ENCODE assay signal across 8 mouse cellular contexts in genomic region chr1:52630937-52631299, GRCm38 (mm10). TPM values are rescaled to one million over a fixed set of nuclear protein-coding genes. Genes with fewer than 3 reads are reported as not detected.
DNase-seq lines count a peak whose midpoint lies in the region; ATAC-seq and TF ChIP-seq lines count a peak whose summit lies in the region.

No protein-coding gene starts in this region.

- H3K4me2 ChIP-seq in heart, embryonic 12.5 days: peak overlapping the region; percentile 68

- no peak for TF ChIP-seq EP300 in ES-Bruce4 (IDR thresholded peaks at IDR 0.05; ENCODE audit: insufficient read depth, low read depth, low read length)

- H3K9ac ChIP-seq in heart, embryonic 12.5 days: peak overlapping the region; percentile 88
- peak overlapping the region; percentile 72 for H3K9ac ChIP-seq in ES-Bruce4 (ENCODE audit: low read depth, poor library complexity, severe bottlenecking)

- H3K9me3 ChIP-seq in heart, embryonic 12.5 days (replicated peaks): no peaks in the 10 kb centered on the region
- H3K9me3 ChIP-seq in ES-Bruce4 (replicated peaks; ENCODE audit: control insufficient read depth, insufficient read depth, low read length, poor library complexity, severe bottlenecking): no peaks in the 10 kb centered on the region
- H3K9me3 ChIP-seq in limb, embryonic 10.5 days (replicated peaks): no peaks in the 10 kb centered on the region

- peak overlapping the region; percentile 90 for H3K4me3 ChIP-seq in heart, embryonic 12.5 days
- peak overlapping the region; percentile 90 for H3K4me3 ChIP-seq in ES-Bruce4 (ENCODE audit: low read depth, low read length)
- peak overlapping the region; percentile 75 for H3K4me3 ChIP-seq in limb, embryonic 10.5 days

- 2% methylated on average over 6 of the region's 6 CpGs for WGBS in heart, embryonic 12.5 days
- whole genome bisulfite sequencing in limb, embryonic 10.5 days: 2% methylated on average over 6 of the region's 6 CpGs

- H3K36me3 ChIP-seq in heart, embryonic 12.5 days: peaks cover 7% of the 10 kb centered on the region; the same call in 1 of the 2 replicates
- H3K36me3 ChIP-seq in ES-Bruce4 (ENCODE audit: control insufficient read depth, insufficient read depth, low read length, poor library complexity, severe bottlenecking): no peaks in the 10 kb centered on the region
- peaks cover 14% of the 10 kb centered on the region for H3K36me3 ChIP-seq in limb, embryonic 10.5 days

- H3K4me1 ChIP-seq in heart, embryonic 12.5 days (replicated peaks): peaks cover 13% of the 10 kb centered on the region
- no peaks in the 10 kb centered on the region for H3K4me1 ChIP-seq in ES-Bruce4 (ENCODE audit: control insufficient read depth, insufficient read depth, low read length)
- H3K4me1 ChIP-seq in limb, embryonic 10.5 days: peaks cover 10% of the 10 kb centered on the region

- H3K27ac ChIP-seq in heart, embryonic 12.5 days (ENCODE audit: poor library complexity, severe bottlenecking): peak overlapping the region; percentile 86
- peak overlapping the region; percentile 14 for H3K27ac ChIP-seq in ES-Bruce4 (ENCODE audit: insufficient read depth, low read length)
- peak overlapping the region; percentile 97 for H3K27ac ChIP-seq in limb, embryonic 10.5 days

- no peak for TF ChIP-seq POLR2A in ES-Bruce4 (IDR thresholded peaks at IDR 0.05; ENCODE audit: insufficient read depth, low read length)

- no peak for DNase-seq in heart, adult 18-20 months
- no peak for DNase-seq in limb, embryonic 10.5 days (ENCODE audit: low spot score)
- DNase-seq in natural killer cell, adult 2 months (ENCODE audit: low spot score in 2 of 2): peak; percentile 44 to 74
- no peak for DNase-seq in urinary bladder, postnatal 36 days (ENCODE audit: low spot score in 2 of 2)
- DNase-seq in urinary bladder, postnatal 10 days (ENCODE audit: low spot score): no peak

- H3K27me3 ChIP-seq in heart, embryonic 12.5 days (replicated peaks): no peaks in the 10 kb centered on the region
- H3K27me3 ChIP-seq in ES-Bruce4 (ENCODE audit: control insufficient read depth, insufficient read depth, low read length, poor library complexity, severe bottlenecking): no peaks in the 10 kb centered on the region
- H3K27me3 ChIP-seq in limb, embryonic 10.5 days (ENCODE audit: low read depth, poor library complexity, severe bottlenecking): no peaks in the 10 kb centered on the region

- TF ChIP-seq CTCF in ES-Bruce4 (IDR thresholded peaks at IDR 0.05; ENCODE audit: low read depth, low read length): no peak

- ATAC-seq in heart, embryonic 12.5 days (ENCODE audit: insufficient number of reproducible peaks, low FRiP score): peak; percentile 57
- ATAC-seq in erythroblast, adult 5-6 weeks (replicated peaks; ENCODE audit: low FRiP score, poor library complexity, severe bottlenecking): peak; percentile 66

RNA-seq across cellular contexts. Expression of gene Nemp2, which starts 0.4 kb away (rescaled TPM):
- 6.7 and 7.8 TPM in 2 replicates for polyA plus RNA-seq in heart, embryonic 12.5 days (2016; fragmentation: Nextera tagmentation; extraction: Ambion mirVana)
- under 1 TPM; 0.72 to 0.82 TPM for total RNA-seq in heart, adult 18-20 months (2021)
- polyA plus RNA-seq in ES-Bruce4 (2011; ENCODE audit: insufficient read depth, insufficient read length, low read depth, missing spikeins): 19.2 and 19.7 TPM in 2 replicates
- total RNA-seq in erythroblast, adult 5-6 weeks (2015; ENCODE audit: low replicate concordance): 1.5 and 2.3 TPM in 2 replicates
- 3.4 and 3.9 TPM in 2 replicates for total RNA-seq in erythroblast, adult 5-6 weeks (2017; ENCODE audit: low replicate concordance)
- 10.2 and 12.5 TPM in 2 replicates for polyA plus RNA-seq in limb, embryonic 10.5 days (2016; fragmentation: Nextera tagmentation; extraction: Ambion mirVana)

Comparison
In these comparisons a context has a peak if more than half of its experiments do, and no peak if none do; other contexts are left out.
1. H3K27ac ChIP-seq: peak in every context shown above with its lines; median percentile 97 in limb, embryonic 10.5 days; 86 in heart, embryonic 12.5 days; 14 in ES-Bruce4.
2. DNase-seq: peak in natural killer cell, adult 2 months (2 of 2); none in heart, adult 18-20 months (0 of 2), limb, embryonic 10.5 days (single experiment), urinary bladder, postnatal 36 days (0 of 2) and urinary bladder, postnatal 10 days (single experiment).
3. Peak in every context shown above with its lines, with median percentiles within 50 percentile points of each other: H3K4me3 ChIP-seq.